Mouse (Mus musculus) heart, postnatal 0 days (tissue): Measurements from ENCODE around the gene 1110065P20Rik. TPM values are rescaled to one million over a fixed set of nuclear protein-coding genes. Genes with fewer than 3 reads are reported as not detected.
A peak's percentile ranks its signal among the peaks of the same experiment; 100 is the strongest.

Experiments used
- ATAC-seq: fragments of 200-750 bp; cut with Nextera tagmentation; 2 replicates; pipeline ENCODE4 v1.8.0; 2017; ENCODE audit warnings: low read depth, moderate number of reproducible peaks, moderate library complexity; ENCODE audit not compliant: insufficient read depth
- DNase-seq: peaks from one replicate; pipeline ENCODE4 v3.0.0-alpha.2; 2016; ENCODE audit warnings: low spot score
- H3K27ac ChIP-seq: fragments of 300-500 bp; sonication (generic); 2 replicates; pipeline ENCODE4 v1.5.1; 2014; ENCODE audit warnings: low read depth, mild to moderate bottlenecking
- H3K27me3 ChIP-seq: fragments of 300-500 bp; sonication (generic); 2 replicates; pipeline ENCODE4 v1.6.1; 2014; ENCODE audit warnings: low read length, mixed read lengths; ENCODE audit not compliant: control insufficient read depth, insufficient read depth
- H3K36me3 ChIP-seq: fragments of 300-500 bp; sonication (generic); replicated peaks from 2 replicates; pipeline ENCODE4 v1.6.1; 2014; ENCODE audit warnings: low read length, mixed read lengths; ENCODE audit not compliant: control insufficient read depth, insufficient read depth
- H3K4me1 ChIP-seq: fragments of 300-500 bp; sonication (generic); 2 replicates; pipeline ENCODE4 v1.6.1; 2014; ENCODE audit warnings: antibody characterized with exemption; ENCODE audit not compliant: control insufficient read depth, insufficient read depth
- H3K4me2 ChIP-seq: fragments of 300-500 bp; sonication (generic); 2 replicates; pipeline ENCODE4 v1.6.1; 2014; ENCODE audit warnings: low read depth, mild to moderate bottlenecking, low read length, moderate library complexity
- H3K4me3 ChIP-seq: fragments of 300-500 bp; sonication (generic); 2 replicates; pipeline ENCODE4 v1.5.1; 2014; ENCODE audit warnings: low read depth, low read length
- H3K9ac ChIP-seq: fragments of 300-500 bp; sonication (generic); replicated peaks from 2 replicates; pipeline ENCODE4 v1.6.1; 2014; ENCODE audit warnings: low read depth, low read length, mixed read lengths
- H3K9me3 ChIP-seq: fragments of 300-500 bp; sonication (generic); replicated peaks from 2 replicates; pipeline ENCODE4 v1.6.1; 2016; ENCODE audit warnings: low read length; ENCODE audit not compliant: control insufficient read depth
- CTCF ChIP-seq: IDR thresholded peaks from 2 replicates; pipeline ENCODE4 v1.5.1; 2016; ENCODE audit warnings: antibody characterized with exemption, control low read depth, low read depth
- EP300 ChIP-seq: IDR thresholded peaks from 2 replicates; pipeline ENCODE4 v1.6.1; 2016; ENCODE audit warnings: antibody characterized with exemption, low read depth
- WGBS: fragments of 180-500 bp; shearing (Covaris S2); extraction: QIAGEN DNeasy Blood & Tissue Kit; methylation state at CpG from one replicate; pipeline ENCODE4 v1.1.7; 2014; 5-methylcytosine and 5-hydroxymethylcytosine counted together
- polyA plus RNA-seq: library from polyadenylated mRNA; unstranded; fragments of >200 nt; fragmentation: Nextera tagmentation; extraction: Ambion mirVana; gene quantifications from 2 replicates; pipeline ENCODE4 v1.2.1, GENCODE M21; 2015
- total RNA-seq: library from RNA; depleted of rRNA; stranded (reverse); fragments of >200 nt; gene quantifications from 2 replicates; pipeline ENCODE4 v1.2.3, GENCODE M21; 2014; ENCODE audit warnings: low replicate concordance

Gene 1110065P20Rik
- total and polyA plus RNA-seq, 2 experiments from 2014 or later = 51.5 to 70.2 TPM

- ATAC-seq = no peak
- Histone ChIP-seq H3K4me2 (no peak overlapping the region), H3K4me1 (peaks cover 8% of the 10 kb centered on the region), H3K36me3 (peaks cover 38% of the 10 kb centered on the region), H3K27me3 (peaks cover 9% of the 10 kb centered on the region), H3K9me3 (no peaks in the 10 kb centered on the region), H3K4me3 (no peak overlapping the region), H3K9ac (no peak overlapping the region), H3K27ac (no peak overlapping the region)
- TF ChIP-seq CTCF = no peak
- no peak for TF ChIP-seq EP300
- WGBS = 92% methylated on average over 8 of the region's 8 CpGs
- no peak for DNase-seq
Observed at GRCm38 (mm10) chr4:124856294-124856693, 5.3 kb upstream of the 1110065P20Rik start.

GRCm38 (mm10) chr4:124850261-124850913, 609 bp downstream of the 1110065P20Rik start, which contains the start of gene Yrdc:
Gene Yrdc (plus strand): TSS chr4:124850679.
- TF ChIP-seq EP300 (no peak), CTCF (peak; percentile 4; the same call in 1 of the 2 replicates)
- ATAC-seq = peak; percentile 94
- peak within 1 kb of the TSS; percentile 86 for H3K9ac ChIP-seq
- H3K4me1 ChIP-seq = peaks cover 15% of the 10 kb centered on the region
- no peaks in the 10 kb centered on the region for H3K9me3 ChIP-seq
- DNase-seq = peak; percentile 93
- peak within 1 kb of the TSS; percentile 90 for H3K27ac ChIP-seq
- peaks cover 21% of the 10 kb centered on the region for H3K36me3 ChIP-seq
- H3K27me3 ChIP-seq = no peaks in the 10 kb centered on the region
- peak within 1 kb of the TSS; percentile 91 for H3K4me3 ChIP-seq
- WGBS = under 1% methylated on average over 83 of the region's 90 CpGs
- H3K4me2 ChIP-seq = peak within 1 kb of the TSS; percentile 71

GRCm38 (mm10) chr4:124849631-124850260, 1.2 kb downstream of the 1110065P20Rik start:
- no peak; the same call in 1 of the 2 replicates for ATAC-seq
- peak overlapping the region; percentile 71 for H3K4me2 ChIP-seq
- peak overlapping the region; percentile 86 for H3K9ac ChIP-seq
- peaks cover 23% of the 10 kb centered on the region for H3K36me3 ChIP-seq
- no peaks in the 10 kb centered on the region for H3K27me3 ChIP-seq
- 0% methylated on average over 24 of the region's 24 CpGs for WGBS
- no peak for TF ChIP-seq EP300
- TF ChIP-seq CTCF = no peak
- no peaks in the 10 kb centered on the region for H3K9me3 ChIP-seq
- peaks cover 15% of the 10 kb centered on the region for H3K4me1 ChIP-seq
- H3K27ac ChIP-seq = peak overlapping the region; percentile 90
- H3K4me3 ChIP-seq = peak overlapping the region; percentile 91
- DNase-seq = peak; percentile 55

GRCm38 (mm10) chr4:124847573-124847972, 3.4 kb downstream of the 1110065P20Rik start:
- Histone ChIP-seq H3K27me3 (no peaks in the 10 kb centered on the region), H3K4me3 (no peak overlapping the region), H3K36me3 (peaks cover 6% of the 10 kb centered on the region), H3K4me1 (peaks cover 15% of the 10 kb centered on the region), H3K9me3 (no peaks in the 10 kb centered on the region), H3K9ac (no peak overlapping the region), H3K27ac (no peak overlapping the region), H3K4me2 (no peak overlapping the region)
- peak; percentile 82 for DNase-seq
- WGBS = 9% methylated on average over 8 of the region's 8 CpGs
- peak; percentile 87 for TF ChIP-seq CTCF
- TF ChIP-seq EP300 = no peak
- no peak for ATAC-seq

GRCm38 (mm10) chr4:124843493-124843892, 7.5 kb downstream of the 1110065P20Rik start:
- Histone ChIP-seq H3K4me2 (no peak overlapping the region), H3K27me3 (no peaks in the 10 kb centered on the region), H3K4me1 (no peaks in the 10 kb centered on the region), H3K27ac (no peak overlapping the region), H3K36me3 (peaks cover 35% of the 10 kb centered on the region), H3K9me3 (no peaks in the 10 kb centered on the region), H3K9ac (no peak overlapping the region), H3K4me3 (no peak overlapping the region)
- 45% methylated on average over 11 of the region's 11 CpGs for WGBS
- TF ChIP-seq EP300 (no peak), CTCF (peak; percentile 69)
- DNase-seq = no peak
- ATAC-seq = peak; percentile 68
